Mouse (Mus musculus): ENCODE measurements around the gene Rab40c. TPM values are rescaled to one million over a fixed set of nuclear protein-coding genes. Genes with fewer than 3 reads are reported as not detected.
A peak's percentile ranks its signal among the peaks of the same experiment; 100 is the strongest.

Rab40c gene
- 50.9 and 52.2 TPM in 2 replicates for polyA plus RNA-seq (2015; fragmentation: Nextera tagmentation; extraction: Ambion mirVana)

DNA sequence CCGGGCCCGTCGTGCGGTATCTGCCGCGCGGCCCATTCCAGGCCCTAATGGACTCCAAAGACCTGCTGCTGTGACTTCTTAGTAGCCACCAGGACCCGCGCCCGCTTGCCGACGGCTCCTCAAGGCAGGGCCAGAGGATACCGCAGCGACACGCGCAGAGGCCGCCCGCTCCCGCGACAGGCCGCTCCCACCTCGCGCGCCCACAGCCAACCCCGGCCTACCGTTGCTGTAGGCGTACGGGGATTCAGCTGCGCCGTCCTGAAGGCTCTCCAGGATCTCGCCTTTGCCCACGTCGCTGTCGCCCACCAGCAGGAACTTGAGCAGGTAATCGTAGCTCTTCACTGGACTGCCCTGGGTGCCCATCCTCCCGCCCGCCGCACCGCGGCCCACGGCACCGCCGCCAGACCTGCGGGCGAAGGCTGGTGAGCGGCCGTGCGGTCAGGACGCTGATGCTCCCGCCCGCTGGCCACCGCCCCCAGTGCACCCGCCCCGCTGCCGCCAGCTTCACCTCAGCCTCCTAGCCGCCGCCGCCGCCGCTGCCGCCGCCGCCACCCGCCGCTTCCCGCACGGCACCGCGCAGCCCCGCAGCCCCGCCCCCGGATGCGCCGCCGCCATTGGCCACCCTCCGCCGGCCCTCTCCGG lies at the start of gene Rab40c:
Gene Rab40c (minus strand): TSS at position 584 of the 642 bp plus-strand sequence.
- H3K27ac ChIP-seq (ENCODE audit: low read length), result peak within 1 kb of the TSS; percentile 84
- no peaks in the 10 kb centered on the region for H3K27me3 ChIP-seq (ENCODE audit: control insufficient read depth, insufficient read depth, low read depth, low read length)
- peak; percentile 16 for ATAC-seq
- peaks cover 3% of the 10 kb centered on the region; the same call in 1 of the 2 replicates for H3K36me3 ChIP-seq (ENCODE audit: control insufficient read depth, insufficient read depth, low read length)
- peak within 1 kb of the TSS; percentile 92 for H3K4me3 ChIP-seq (ENCODE audit: low read depth, low read length)
- peak within 1 kb of the TSS; percentile 76 for H3K4me2 ChIP-seq (ENCODE audit: low read length)
- peak within 1 kb of the TSS; percentile 91 for H3K9ac ChIP-seq (ENCODE audit: low read depth, low read length)
- WGBS, result under 1% methylated on average over 58 of the region's 78 CpGs
- peaks cover 23% of the 10 kb centered on the region for H3K4me1 ChIP-seq (ENCODE audit: control insufficient read depth, insufficient read depth, low read length)
- no peaks in the 10 kb centered on the region for H3K9me3 ChIP-seq (replicated peaks; ENCODE audit: control insufficient read depth, low read length, poor library complexity, severe bottlenecking)

DNA sequence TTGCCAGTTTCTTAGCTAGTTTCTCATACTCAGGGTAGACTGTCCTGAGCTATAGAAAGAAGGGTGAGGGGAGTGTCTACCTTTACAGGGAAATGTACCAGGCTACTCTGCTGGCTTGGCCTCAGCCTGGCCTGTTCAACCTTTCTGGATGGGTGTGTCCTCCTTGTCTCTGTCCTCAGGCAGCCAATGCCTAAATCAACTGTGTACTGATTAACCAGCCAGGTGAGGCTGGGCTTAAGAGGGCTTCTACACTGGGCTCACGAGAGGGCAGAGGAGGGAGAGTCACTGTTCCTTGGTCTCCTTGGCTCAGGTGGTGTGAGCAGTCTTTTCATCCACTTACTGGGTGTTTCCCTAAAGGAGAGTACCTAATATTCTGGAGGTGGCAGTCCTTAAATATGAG lies 48.6 kb upstream of the Rab40c start:
- Histone ChIP-seq H3K9ac (ENCODE audit: low read depth, low read length) (no peak overlapping the region), H3K27ac (ENCODE audit: low read length) (no peak overlapping the region), H3K4me1 (ENCODE audit: control insufficient read depth, insufficient read depth, low read length) (peaks cover 2% of the 10 kb centered on the region; the same call in 1 of the 2 replicates), H3K27me3 (ENCODE audit: control insufficient read depth, insufficient read depth, low read depth, low read length) (no peaks in the 10 kb centered on the region), H3K9me3 (replicated peaks; ENCODE audit: control insufficient read depth, low read length, poor library complexity, severe bottlenecking) (no peaks in the 10 kb centered on the region), H3K4me2 (ENCODE audit: low read length) (no peak overlapping the region), H3K36me3 (ENCODE audit: control insufficient read depth, insufficient read depth, low read length) (peaks cover 3% of the 10 kb centered on the region; the same call in 1 of the 2 replicates), H3K4me3 (ENCODE audit: low read depth, low read length) (no peak overlapping the region)
- 79% methylated on average over 1 of the region's 1 CpGs for WGBS
- no peak for ATAC-seq

DNA sequence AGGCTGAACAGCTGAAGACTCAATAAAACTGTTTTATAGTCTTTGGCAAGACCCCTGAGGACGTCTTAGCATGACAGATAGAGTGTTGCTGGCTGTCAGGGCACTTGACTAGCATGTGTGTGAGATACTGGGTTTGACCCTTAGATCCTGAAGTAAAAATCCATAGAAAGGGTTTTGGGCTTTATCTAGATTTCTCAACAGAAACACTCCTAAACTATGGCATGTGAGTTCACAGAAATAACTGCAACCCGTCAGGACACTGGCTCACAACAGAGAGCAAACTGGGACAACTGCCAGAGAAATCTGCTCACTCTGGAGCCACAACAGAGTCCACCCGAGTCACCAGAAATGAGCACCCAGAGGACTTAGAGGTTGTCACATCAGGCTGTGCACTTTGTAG lies 48.1 kb upstream of the Rab40c start:
- 74% methylated on average over 3 of the region's 3 CpGs for WGBS
- H3K27me3 ChIP-seq (ENCODE audit: control insufficient read depth, insufficient read depth, low read depth, low read length), result no peaks in the 10 kb centered on the region
- H3K27ac ChIP-seq (ENCODE audit: low read length), result no peak overlapping the region
- H3K4me3 ChIP-seq (ENCODE audit: low read depth, low read length), result no peak overlapping the region
- H3K9me3 ChIP-seq (replicated peaks; ENCODE audit: control insufficient read depth, low read length, poor library complexity, severe bottlenecking), result no peaks in the 10 kb centered on the region
- peaks cover 3% of the 10 kb centered on the region; the same call in 1 of the 2 replicates for H3K36me3 ChIP-seq (ENCODE audit: control insufficient read depth, insufficient read depth, low read length)
- H3K4me1 ChIP-seq (ENCODE audit: control insufficient read depth, insufficient read depth, low read length), result peaks cover 2% of the 10 kb centered on the region; the same call in 1 of the 2 replicates
- no peak overlapping the region for H3K9ac ChIP-seq (ENCODE audit: low read depth, low read length)
- H3K4me2 ChIP-seq (ENCODE audit: low read length), result no peak overlapping the region
- no peak for ATAC-seq

DNA sequence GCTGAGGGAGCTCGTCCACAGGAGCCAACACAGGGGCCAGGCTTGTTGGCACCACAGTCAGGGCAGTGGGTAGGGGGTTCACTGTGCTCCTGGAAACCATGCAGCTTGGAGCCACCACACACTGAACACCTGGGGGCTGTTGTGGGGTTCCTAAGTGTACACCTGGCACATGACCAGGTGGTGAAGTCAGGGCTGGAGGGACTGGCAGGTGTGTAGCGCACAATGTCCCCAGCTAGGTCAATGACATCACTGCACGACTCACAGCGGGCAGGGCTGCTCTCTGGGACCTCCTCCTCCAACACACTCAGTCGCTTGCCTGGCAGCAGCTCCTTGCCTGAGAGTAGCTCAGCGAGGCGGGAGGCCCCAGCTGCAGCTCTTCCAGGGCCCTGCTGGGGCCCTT lies 44.7 kb upstream of the Rab40c start:
- Histone ChIP-seq H3K36me3 (ENCODE audit: control insufficient read depth, insufficient read depth, low read length) (peaks cover 3% of the 10 kb centered on the region; the same call in 1 of the 2 replicates), H3K4me1 (ENCODE audit: control insufficient read depth, insufficient read depth, low read length) (no peaks in the 10 kb centered on the region), H3K9me3 (replicated peaks; ENCODE audit: control insufficient read depth, low read length, poor library complexity, severe bottlenecking) (no peaks in the 10 kb centered on the region), H3K9ac (ENCODE audit: low read depth, low read length) (no peak overlapping the region), H3K4me3 (ENCODE audit: low read depth, low read length) (no peak overlapping the region), H3K27me3 (ENCODE audit: control insufficient read depth, insufficient read depth, low read depth, low read length) (no peaks in the 10 kb centered on the region), H3K27ac (ENCODE audit: low read length) (no peak overlapping the region), H3K4me2 (ENCODE audit: low read length) (no peak overlapping the region)
- 89% methylated on average over 7 of the region's 7 CpGs for WGBS
- ATAC-seq, result no peak

DNA sequence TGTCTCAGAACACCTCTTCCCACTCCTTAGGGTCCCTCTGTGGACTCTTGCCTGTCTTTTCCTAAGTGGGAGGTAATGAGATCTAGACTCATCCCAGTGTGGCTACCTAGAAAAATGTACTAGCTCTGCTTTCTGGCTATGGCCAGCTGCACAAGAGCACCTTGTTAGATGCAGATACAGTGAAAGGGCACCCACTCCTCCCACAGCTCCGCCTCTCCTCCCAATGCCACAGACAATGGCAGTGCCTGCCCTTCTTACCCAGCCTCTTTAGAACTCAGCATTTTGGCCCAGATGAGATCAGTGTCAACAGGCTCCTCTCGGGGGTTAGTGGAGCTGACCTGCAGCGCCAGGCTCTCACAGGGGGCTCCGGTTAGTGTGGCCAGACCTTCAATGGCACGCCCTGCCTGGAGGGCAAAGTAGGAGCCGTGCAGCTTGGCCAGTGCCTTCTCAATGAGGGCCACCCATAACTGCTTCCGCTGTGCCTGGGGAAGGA lies 42.9 kb upstream of the Rab40c start:
- ATAC-seq, result no peak
- H3K27me3 ChIP-seq (ENCODE audit: control insufficient read depth, insufficient read depth, low read depth, low read length), result no peaks in the 10 kb centered on the region
- H3K9me3 ChIP-seq (replicated peaks; ENCODE audit: control insufficient read depth, low read length, poor library complexity, severe bottlenecking), result no peaks in the 10 kb centered on the region
- H3K4me1 ChIP-seq (ENCODE audit: control insufficient read depth, insufficient read depth, low read length), result no peaks in the 10 kb centered on the region
- H3K4me2 ChIP-seq (ENCODE audit: low read length), result no peak overlapping the region
- no peak overlapping the region for H3K27ac ChIP-seq (ENCODE audit: low read length)
- 89% methylated on average over 7 of the region's 7 CpGs for WGBS
- H3K9ac ChIP-seq (ENCODE audit: low read depth, low read length), result no peak overlapping the region
- peaks cover 3% of the 10 kb centered on the region; the same call in 1 of the 2 replicates for H3K36me3 ChIP-seq (ENCODE audit: control insufficient read depth, insufficient read depth, low read length)
- no peak overlapping the region for H3K4me3 ChIP-seq (ENCODE audit: low read depth, low read length)

DNA sequence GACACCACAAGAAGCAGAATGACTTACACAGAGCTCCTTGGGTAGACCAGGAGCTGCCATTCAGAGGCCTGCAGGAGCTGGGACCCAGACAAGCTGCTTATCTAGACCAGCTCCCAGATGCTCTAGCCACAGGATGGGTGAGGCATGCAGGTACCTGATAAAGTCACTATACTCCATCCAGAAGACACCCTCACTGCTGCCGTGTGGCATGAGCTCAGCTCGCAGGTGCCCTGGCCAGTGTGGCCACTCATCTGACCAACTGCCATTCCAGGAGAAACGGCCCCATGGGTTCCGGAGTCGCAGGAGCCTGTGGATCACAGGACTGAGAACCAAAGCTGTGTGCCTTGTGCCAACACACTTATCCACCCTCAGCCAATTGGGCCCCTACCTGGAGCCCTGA lies 42.0 kb upstream of the Rab40c start:
- Histone ChIP-seq H3K9me3 (replicated peaks; ENCODE audit: control insufficient read depth, low read length, poor library complexity, severe bottlenecking) (no peaks in the 10 kb centered on the region), H3K27ac (ENCODE audit: low read length) (no peak overlapping the region), H3K4me2 (ENCODE audit: low read length) (no peak overlapping the region), H3K9ac (ENCODE audit: low read depth, low read length) (no peak overlapping the region), H3K36me3 (ENCODE audit: control insufficient read depth, insufficient read depth, low read length) (peaks cover 3% of the 10 kb centered on the region; the same call in 1 of the 2 replicates), H3K4me3 (ENCODE audit: low read depth, low read length) (no peak overlapping the region), H3K27me3 (ENCODE audit: control insufficient read depth, insufficient read depth, low read depth, low read length) (no peaks in the 10 kb centered on the region), H3K4me1 (ENCODE audit: control insufficient read depth, insufficient read depth, low read length) (no peaks in the 10 kb centered on the region)
- ATAC-seq, result no peak
- 95% methylated on average over 5 of the region's 5 CpGs for WGBS

DNA sequence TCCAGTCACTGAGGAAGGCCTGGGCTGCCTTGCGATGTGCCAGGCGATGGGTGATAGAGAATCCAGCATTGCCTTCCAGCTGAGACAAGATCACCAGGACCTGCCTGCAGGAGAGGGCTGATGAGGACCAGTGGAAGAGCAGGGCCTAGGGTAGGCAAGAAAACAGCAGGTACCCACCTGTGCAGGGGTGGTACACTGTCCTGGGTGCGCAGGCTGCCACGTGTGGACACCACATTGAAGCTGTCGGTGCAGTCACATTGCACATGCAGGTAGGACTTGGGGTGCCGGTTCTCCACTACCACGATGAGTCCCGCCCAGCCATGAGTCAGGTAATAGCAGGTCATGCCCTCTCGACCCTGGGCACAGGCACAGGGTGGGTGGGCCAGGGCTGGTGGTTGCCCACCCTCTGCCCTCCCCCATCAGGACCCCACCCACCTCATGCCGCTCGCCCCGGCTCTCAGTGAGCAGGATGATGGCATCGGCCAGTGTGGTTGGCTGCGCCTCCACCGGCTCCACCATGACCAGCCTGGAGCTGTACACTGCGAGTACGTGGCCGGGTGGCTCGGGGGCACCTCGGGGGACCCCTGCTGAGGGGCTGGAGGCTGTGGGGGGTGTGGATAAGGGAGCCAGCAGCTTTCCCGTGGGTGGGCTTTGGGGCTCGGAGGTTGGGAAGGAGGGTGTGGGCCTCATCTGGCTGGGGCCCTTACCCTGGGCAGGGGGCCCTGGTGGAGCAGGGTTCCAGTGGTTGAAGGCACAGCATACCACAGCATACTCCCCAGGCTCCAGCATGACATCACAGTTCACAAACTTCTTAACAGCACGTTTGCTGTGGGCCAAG lies 40.3 kb upstream of the Rab40c start:
- Histone ChIP-seq H3K4me3 (ENCODE audit: low read depth, low read length) (no peak overlapping the region), H3K27me3 (ENCODE audit: control insufficient read depth, insufficient read depth, low read depth, low read length) (no peaks in the 10 kb centered on the region), H3K4me2 (ENCODE audit: low read length) (no peak overlapping the region), H3K4me1 (ENCODE audit: control insufficient read depth, insufficient read depth, low read length) (no peaks in the 10 kb centered on the region), H3K9me3 (replicated peaks; ENCODE audit: control insufficient read depth, low read length, poor library complexity, severe bottlenecking) (no peaks in the 10 kb centered on the region), H3K9ac (ENCODE audit: low read depth, low read length) (no peak overlapping the region), H3K27ac (ENCODE audit: low read length) (no peak overlapping the region), H3K36me3 (ENCODE audit: control insufficient read depth, insufficient read depth, low read length) (no peaks in the 10 kb centered on the region; the same call in 1 of the 2 replicates)
- WGBS, result 95% methylated on average over 23 of the region's 23 CpGs
- no peak for ATAC-seq

DNA sequence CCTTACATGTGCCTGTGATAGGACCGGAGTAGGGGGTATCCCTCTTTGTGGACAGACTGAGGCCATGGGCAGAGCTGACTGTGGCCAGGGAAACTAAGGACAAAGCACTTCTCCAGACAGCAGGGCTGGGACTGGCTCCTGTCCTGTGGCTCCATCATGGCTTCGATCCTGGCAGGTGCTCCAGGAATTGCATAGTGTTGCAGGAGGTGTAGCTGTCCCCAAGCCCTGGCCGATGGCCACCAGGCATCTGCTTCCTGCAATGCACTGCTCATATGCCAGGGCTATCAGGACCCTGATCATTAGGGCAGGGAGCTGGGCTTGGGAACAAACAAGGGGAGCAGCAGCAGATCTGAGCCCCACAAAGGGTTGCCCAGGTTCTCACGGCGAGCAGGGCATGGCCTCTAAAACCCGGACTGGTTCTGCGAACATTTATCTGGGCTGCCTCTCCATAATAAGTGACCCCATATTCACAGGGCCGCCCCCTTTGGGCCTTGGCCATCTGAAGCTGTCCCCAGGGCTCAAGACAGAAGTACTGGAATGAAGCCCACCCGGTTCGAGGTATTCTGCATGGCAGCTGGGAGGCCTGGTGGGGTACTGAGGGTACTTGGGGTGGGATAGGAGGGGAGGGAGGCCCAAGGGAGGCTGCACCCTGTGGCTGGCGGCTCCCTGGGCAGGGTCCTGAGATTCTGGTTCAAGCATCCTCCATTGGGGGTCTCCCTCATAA lies 39.4 kb upstream of the Rab40c start:
- Histone ChIP-seq H3K27ac (ENCODE audit: low read length) (no peak overlapping the region), H3K4me2 (ENCODE audit: low read length) (no peak overlapping the region), H3K9ac (ENCODE audit: low read depth, low read length) (no peak overlapping the region), H3K36me3 (ENCODE audit: control insufficient read depth, insufficient read depth, low read length) (no peaks in the 10 kb centered on the region; the same call in 1 of the 2 replicates), H3K4me1 (ENCODE audit: control insufficient read depth, insufficient read depth, low read length) (no peaks in the 10 kb centered on the region), H3K9me3 (replicated peaks; ENCODE audit: control insufficient read depth, low read length, poor library complexity, severe bottlenecking) (no peaks in the 10 kb centered on the region), H3K4me3 (ENCODE audit: low read depth, low read length) (no peak overlapping the region), H3K27me3 (ENCODE audit: control insufficient read depth, insufficient read depth, low read depth, low read length) (no peaks in the 10 kb centered on the region)
- 94% methylated on average over 11 of the region's 11 CpGs for WGBS
- no peak for ATAC-seq
